Mouse (Mus musculus): ENCODE data around the gene Vsig2. TPM values are rescaled to one million over a fixed set of nuclear protein-coding genes. Genes with fewer than 3 reads are reported as not detected.
A peak's percentile ranks its signal among the peaks of the same experiment; 100 is the strongest.

The Vsig2 gene
- polyA plus RNA-seq, 1 experiment from 2014 or later: 0.69 TPM

DNA sequence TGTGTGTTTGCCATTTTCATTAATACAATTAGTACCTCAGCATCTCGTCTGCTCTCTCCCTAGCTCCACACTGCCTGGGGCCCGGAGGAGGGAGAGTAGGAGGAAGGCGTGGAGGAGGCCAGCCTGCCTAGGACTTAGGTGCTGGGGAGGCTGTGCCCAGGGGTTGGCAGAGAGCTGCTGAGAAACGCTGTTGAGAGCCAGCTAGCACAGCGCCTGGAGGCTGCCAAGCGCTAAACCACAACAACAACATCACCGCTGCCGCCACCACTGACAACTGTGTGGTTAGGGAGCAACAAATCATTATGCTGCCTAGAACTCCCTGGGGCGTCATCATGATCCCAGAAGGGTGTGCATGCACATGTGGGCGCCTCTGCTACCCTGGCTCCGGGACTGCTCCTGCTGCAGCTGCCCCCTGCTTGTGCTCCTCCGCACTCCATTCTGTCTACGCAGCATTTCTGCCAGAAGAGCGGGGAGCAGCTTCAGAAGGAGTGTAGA lies 37.4 kb downstream of the Vsig2 start:
- Histone ChIP-seq H3K4me1 (peaks cover 15% of the 10 kb centered on the region), H3K4me3 (no peak overlapping the region), H3K27ac (replicated peaks) (peak overlapping the region; percentile 72), H3K9ac (replicated peaks) (no peak overlapping the region), H3K9me3 (no peaks in the 10 kb centered on the region), H3K36me3 (no peaks in the 10 kb centered on the region), H3K27me3 (no peaks in the 10 kb centered on the region), H3K4me2 (replicated peaks) (peak overlapping the region; percentile 28)
- ATAC-seq (replicated peaks): peak; percentile 87
- 26% methylated on average over 14 of the region's 14 CpGs for WGBS

DNA sequence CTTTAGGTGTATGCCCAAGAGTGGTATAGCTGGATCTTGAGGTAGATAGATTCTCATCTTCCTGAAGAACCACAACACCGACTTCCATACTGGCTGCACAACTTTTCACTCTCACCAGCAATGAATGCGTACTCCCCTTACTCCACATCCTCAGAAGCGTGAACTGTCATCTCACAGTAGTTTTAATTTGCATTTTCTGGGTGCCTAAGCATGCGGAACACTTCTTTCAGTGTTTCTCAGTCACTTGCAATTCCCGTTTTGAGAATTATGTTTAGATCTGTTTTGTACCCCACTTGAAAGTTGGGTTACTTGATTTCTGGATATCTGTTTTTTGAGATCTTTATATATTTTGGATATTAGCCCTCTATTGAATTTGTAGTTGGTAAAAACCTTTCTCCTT lies 44.5 kb downstream of the Vsig2 start:
- no peaks in the 10 kb centered on the region for H3K36me3 ChIP-seq
- no peak overlapping the region for H3K27ac ChIP-seq (replicated peaks)
- WGBS: 89% methylated on average over 5 of the region's 5 CpGs
- H3K4me1 ChIP-seq: no peaks in the 10 kb centered on the region
- H3K27me3 ChIP-seq: no peaks in the 10 kb centered on the region
- no peaks in the 10 kb centered on the region for H3K9me3 ChIP-seq
- H3K9ac ChIP-seq (replicated peaks): no peak overlapping the region
- no peak overlapping the region for H3K4me2 ChIP-seq (replicated peaks)
- no peak overlapping the region for H3K4me3 ChIP-seq
- ATAC-seq (replicated peaks): no peak

DNA sequence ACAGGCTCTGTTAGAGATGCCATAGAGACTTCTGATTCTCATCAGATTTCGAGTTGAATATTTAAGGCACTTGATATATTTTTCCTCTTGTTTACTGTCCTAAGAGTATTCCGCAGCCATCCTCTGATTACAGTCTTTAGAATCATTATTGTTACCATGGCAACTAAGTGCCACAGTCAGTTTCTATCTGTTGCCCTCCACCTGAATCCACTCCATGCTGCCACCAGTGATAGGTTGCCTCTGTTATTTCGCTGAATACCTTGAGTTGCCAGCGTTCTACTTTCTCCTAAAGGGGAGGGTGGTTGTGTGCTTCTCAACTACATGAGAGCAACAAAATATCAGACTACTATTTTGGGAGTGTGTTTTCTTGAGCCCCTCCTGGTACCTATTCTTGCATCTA lies 47.7 kb downstream of the Vsig2 start:
- no peaks in the 10 kb centered on the region for H3K4me1 ChIP-seq
- no peak overlapping the region for H3K4me2 ChIP-seq (replicated peaks)
- H3K27me3 ChIP-seq: no peaks in the 10 kb centered on the region
- H3K27ac ChIP-seq (replicated peaks): 0 out of 2 replicates have a peak overlapping the region, but pooled peaks have one; percentile 12
- H3K4me3 ChIP-seq: no peak overlapping the region
- no peak overlapping the region for H3K9ac ChIP-seq (replicated peaks)
- no peaks in the 10 kb centered on the region for H3K9me3 ChIP-seq
- WGBS: 67% methylated on average over 4 of the region's 4 CpGs
- ATAC-seq (replicated peaks): peak; percentile 58; the same call in 1 of the 2 replicates
- no peaks in the 10 kb centered on the region for H3K36me3 ChIP-seq

DNA sequence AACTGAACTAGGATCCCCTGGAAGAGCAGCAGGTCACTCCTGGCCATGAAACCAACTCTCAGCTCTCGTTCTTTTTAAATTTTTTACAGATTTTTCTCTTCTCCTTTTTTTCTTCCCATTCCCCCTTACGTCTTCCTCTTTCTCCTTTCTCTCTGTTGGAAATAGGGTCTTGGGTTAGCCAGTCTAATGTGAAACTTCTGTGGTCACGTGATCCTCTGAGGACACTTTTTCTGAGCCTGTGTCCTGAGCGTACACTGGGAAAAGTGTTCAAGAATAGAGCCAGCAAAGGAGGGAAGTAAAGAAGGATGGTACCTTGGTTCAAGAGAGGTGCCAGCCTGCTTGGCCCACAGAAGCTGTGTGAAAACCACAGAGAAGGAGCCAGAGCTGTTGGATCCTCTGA lies 51.3 kb downstream of the Vsig2 start:
- WGBS: 93% methylated on average over 4 of the region's 4 CpGs
- no peak overlapping the region for H3K4me2 ChIP-seq (replicated peaks)
- H3K27ac ChIP-seq (replicated peaks): no peak overlapping the region
- H3K4me3 ChIP-seq: no peak overlapping the region
- H3K4me1 ChIP-seq: no peaks in the 10 kb centered on the region
- no peak for ATAC-seq (replicated peaks)
- no peaks in the 10 kb centered on the region for H3K27me3 ChIP-seq
- no peak overlapping the region for H3K9ac ChIP-seq (replicated peaks)
- H3K9me3 ChIP-seq: no peaks in the 10 kb centered on the region
- no peaks in the 10 kb centered on the region for H3K36me3 ChIP-seq

DNA sequence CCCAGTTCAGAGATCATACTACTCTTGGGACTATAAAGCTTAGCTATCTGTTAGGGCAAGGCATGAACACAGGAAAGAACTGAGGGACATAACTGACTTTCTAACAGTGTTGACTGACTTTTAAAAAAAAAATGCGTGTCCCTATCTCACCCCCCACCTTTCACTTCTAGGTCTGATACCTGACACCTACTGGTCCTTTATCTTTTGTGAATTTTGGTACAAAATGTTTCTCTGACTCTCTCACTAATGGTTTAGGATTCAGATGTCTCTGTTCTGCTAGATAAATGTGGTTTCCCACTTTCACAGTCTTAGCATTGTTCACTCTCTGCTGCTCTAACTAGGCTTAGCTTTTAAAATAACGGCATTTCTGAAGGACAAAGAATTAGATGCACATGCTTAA lies 53.0 kb downstream of the Vsig2 start:
- no peak overlapping the region for H3K4me3 ChIP-seq
- no peak overlapping the region for H3K4me2 ChIP-seq (replicated peaks)
- H3K9ac ChIP-seq (replicated peaks): no peak overlapping the region
- no peaks in the 10 kb centered on the region for H3K4me1 ChIP-seq
- ATAC-seq (replicated peaks): no peak
- no peaks in the 10 kb centered on the region for H3K36me3 ChIP-seq
- no peak overlapping the region for H3K27ac ChIP-seq (replicated peaks)
- 70% methylated on average over 2 of the region's 2 CpGs for WGBS
- no peaks in the 10 kb centered on the region for H3K27me3 ChIP-seq
- H3K9me3 ChIP-seq: no peaks in the 10 kb centered on the region

DNA sequence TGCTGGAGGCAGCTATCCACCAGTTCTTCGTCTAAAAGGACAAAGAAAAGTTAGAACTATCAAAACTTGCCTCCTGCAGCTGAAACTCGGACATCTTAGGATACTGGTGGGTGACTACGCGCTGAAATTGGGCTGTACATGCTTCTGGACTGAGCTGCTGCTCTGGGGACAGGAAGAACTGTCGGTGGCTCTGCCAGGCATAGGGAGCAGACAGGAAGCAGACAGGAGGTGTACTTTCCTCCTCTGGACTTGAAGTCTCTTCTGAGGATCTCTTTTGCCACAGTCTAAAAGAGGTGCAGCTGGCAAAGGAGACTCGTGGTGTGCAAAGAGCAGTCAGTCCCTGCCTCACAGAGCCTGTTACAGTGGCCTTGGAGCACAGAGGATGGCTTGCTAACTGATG lies 53.6 kb downstream of the Vsig2 start:
- ATAC-seq (replicated peaks): no peak
- no peaks in the 10 kb centered on the region for H3K36me3 ChIP-seq
- H3K27me3 ChIP-seq: no peaks in the 10 kb centered on the region
- H3K9me3 ChIP-seq: no peaks in the 10 kb centered on the region
- no peak overlapping the region for H3K4me2 ChIP-seq (replicated peaks)
- no peak overlapping the region for H3K9ac ChIP-seq (replicated peaks)
- H3K4me3 ChIP-seq: no peak overlapping the region
- 62% methylated on average over 6 of the region's 6 CpGs for WGBS
- no peak overlapping the region for H3K27ac ChIP-seq (replicated peaks)
- H3K4me1 ChIP-seq: no peaks in the 10 kb centered on the region

DNA sequence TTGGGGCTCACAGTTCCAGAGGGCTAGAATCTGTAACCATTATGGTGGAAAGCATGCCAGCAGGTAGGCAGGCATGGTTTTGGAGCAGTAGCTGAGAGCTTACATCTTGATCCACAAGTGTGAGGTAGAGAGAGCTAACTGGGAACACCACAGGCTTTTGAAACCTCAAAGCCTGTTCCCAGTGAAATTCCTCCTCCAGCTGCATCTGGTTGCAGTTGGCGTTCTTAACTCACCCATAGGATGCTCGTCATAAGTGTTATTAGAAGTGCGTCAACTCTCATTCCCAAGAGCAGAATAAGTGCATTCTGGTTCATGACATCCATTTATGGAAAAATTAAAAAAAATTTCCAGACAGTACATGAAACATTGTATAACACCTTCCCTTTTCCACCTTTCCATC lies 54.6 kb downstream of the Vsig2 start:
- 86% methylated on average over 3 of the region's 3 CpGs for WGBS
- Histone ChIP-seq H3K27ac (replicated peaks) (no peak overlapping the region), H3K36me3 (no peaks in the 10 kb centered on the region), H3K4me1 (no peaks in the 10 kb centered on the region), H3K9ac (replicated peaks) (no peak overlapping the region), H3K4me3 (no peak overlapping the region), H3K4me2 (replicated peaks) (no peak overlapping the region), H3K9me3 (no peaks in the 10 kb centered on the region), H3K27me3 (no peaks in the 10 kb centered on the region)
- no peak for ATAC-seq (replicated peaks)

Other genes with a start within 250 kb of the Vsig2 start
- 8.9 and 9.0 TPM in 2 replicates for gene Ccdc15, start 190.8 kb upstream of the Vsig2 start, polyA plus RNA-seq (2015; fragmentation: Nextera tagmentation; extraction: Ambion mirVana)
- 3.4 and 4.9 TPM in 2 replicates for gene Hepacam, start 171.9 kb upstream of the Vsig2 start, polyA plus RNA-seq (2015; fragmentation: Nextera tagmentation; extraction: Ambion mirVana)
- 3.3 and 4.2 TPM in 2 replicates for gene Robo4, start 137.4 kb upstream of the Vsig2 start, polyA plus RNA-seq (2015; fragmentation: Nextera tagmentation; extraction: Ambion mirVana)
- gene Robo3, start 106.0 kb upstream of the Vsig2 start, polyA plus RNA-seq (2015; fragmentation: Nextera tagmentation; extraction: Ambion mirVana): 1.6 and 3.1 TPM in 2 replicates
- 34.1 and 34.7 TPM in 2 replicates for gene Msantd2, start 49.9 kb upstream of the Vsig2 start, polyA plus RNA-seq (2015; fragmentation: Nextera tagmentation; extraction: Ambion mirVana)
- gene Esam, start 11.2 kb upstream of the Vsig2 start, polyA plus RNA-seq (2015; fragmentation: Nextera tagmentation; extraction: Ambion mirVana): 34.3 and 34.5 TPM in 2 replicates
- gene Nrgn, start 13.6 kb downstream of the Vsig2 start, polyA plus RNA-seq (2015; fragmentation: Nextera tagmentation; extraction: Ambion mirVana): 16.1 and 17.3 TPM in 2 replicates
- gene Siae, start 16.4 kb downstream of the Vsig2 start, polyA plus RNA-seq (2015; fragmentation: Nextera tagmentation; extraction: Ambion mirVana): 8.6 and 8.8 TPM in 2 replicates
- gene Spa17, start 74.5 kb downstream of the Vsig2 start, polyA plus RNA-seq (2015; fragmentation: Nextera tagmentation; extraction: Ambion mirVana): 7.7 and 7.9 TPM in 2 replicates
- gene Tbrg1, start 118.1 kb downstream of the Vsig2 start, polyA plus RNA-seq (2015; fragmentation: Nextera tagmentation; extraction: Ambion mirVana): 79.5 and 82.5 TPM in 2 replicates
- gene Panx3, start 130.0 kb downstream of the Vsig2 start, polyA plus RNA-seq (2015; fragmentation: Nextera tagmentation; extraction: Ambion mirVana): not detected in 2 replicates
- not detected in 2 replicates for gene Olfr160, start 177.0 kb downstream of the Vsig2 start, polyA plus RNA-seq (2015; fragmentation: Nextera tagmentation; extraction: Ambion mirVana)
- gene Olfr874, start 205.9 kb downstream of the Vsig2 start, polyA plus RNA-seq (2015; fragmentation: Nextera tagmentation; extraction: Ambion mirVana): not detected in 2 replicates
- gene Olfr875, start 232.6 kb downstream of the Vsig2 start, polyA plus RNA-seq (2015; fragmentation: Nextera tagmentation; extraction: Ambion mirVana): not detected in 2 replicates

All from forebrain, embryonic 15.5 days (tissue).